Mouse (Mus musculus) embryonic facial prominence, embryonic 15.5 days (tissue): ENCODE measurements at regions not wholly inside any gene's neighbourhood (a gene's known extent, or its start where the extent isn't known, plus 50 kb on each side); places are given as distances from the start of the nearest gene placed in this dataset.
"Not testable (repeated sequence)": the region's sequence is repeated elsewhere in the genome, so short reads cannot be mapped to it uniquely, and the experiment has no call there.

ENCODE experiments used
- ATAC-seq: fragments of 200-750 bp; cut with Nextera tagmentation; 2 replicates; pipeline ENCODE4 v1.8.0; 2017; ENCODE audit warnings: low read depth, moderate TSS enrichment; ENCODE audit not compliant: insufficient number of reproducible peaks, low FRiP score, low TSS enrichment
- H3K27ac ChIP-seq: fragments of 300-500 bp; sonication (generic); replicated peaks from 2 replicates; pipeline ENCODE4 v1.5.1; 2015; ENCODE audit warnings: mild to moderate bottlenecking, inconsistent platforms
- H3K27me3 ChIP-seq: fragments of 300-500 bp; sonication (generic); 2 replicates; pipeline ENCODE4 v1.6.1; 2015; ENCODE audit warnings: inconsistent platforms
- H3K36me3 ChIP-seq: fragments of 300-500 bp; sonication (generic); 2 replicates; pipeline ENCODE4 v1.6.1; 2015; ENCODE audit warnings: mild to moderate bottlenecking, inconsistent platforms
- H3K4me1 ChIP-seq: fragments of 300-500 bp; sonication (generic); 2 replicates; pipeline ENCODE4 v1.6.1; 2015; ENCODE audit warnings: inconsistent platforms
- H3K4me2 ChIP-seq: fragments of 300-500 bp; sonication (generic); replicated peaks from 2 replicates; pipeline ENCODE4 v1.6.1; 2015; ENCODE audit warnings: mild to moderate bottlenecking, inconsistent platforms
- H3K4me3 ChIP-seq: fragments of 300-500 bp; sonication (generic); replicated peaks from 2 replicates; pipeline ENCODE4 v1.5.1; 2015; ENCODE audit warnings: mild to moderate bottlenecking, inconsistent platforms
- H3K9ac ChIP-seq: fragments of 300-500 bp; sonication (generic); 2 replicates; pipeline ENCODE4 v1.6.1; 2015; ENCODE audit warnings: inconsistent platforms
- H3K9me3 ChIP-seq: fragments of 300-500 bp; sonication (generic); replicated peaks from 2 replicates; pipeline ENCODE4 v1.6.1; 2016; ENCODE audit warnings: inconsistent platforms
- WGBS: fragments of 180-500 bp; shearing (Covaris S2); methylation state at CpG from one replicate; pipeline ENCODE4 v1.1.7; 2015; 5-methylcytosine and 5-hydroxymethylcytosine counted together

GRCm38 (mm10) chr1:98665584-98665983 is 244.7 kb downstream of the Slco6d1 start:
- H3K9me3 ChIP-seq: no peaks in the 10 kb centered on the region
- H3K9ac ChIP-seq: no peak overlapping the region
- no peak overlapping the region for H3K4me3 ChIP-seq
- ATAC-seq: no peak
- H3K27ac ChIP-seq: no peak overlapping the region
- no peaks in the 10 kb centered on the region for H3K27me3 ChIP-seq
- H3K4me1 ChIP-seq: no peaks in the 10 kb centered on the region
- 61% methylated on average over 2 of the region's 2 CpGs for WGBS
- H3K4me2 ChIP-seq: no peak overlapping the region
- no peaks in the 10 kb centered on the region for H3K36me3 ChIP-seq

- WGBS: 73% methylated on average over 2 of the region's 2 CpGs
- not testable (repeated sequence) for H3K36me3 ChIP-seq, H3K9me3 ChIP-seq, ATAC-seq, H3K27me3 ChIP-seq, H3K4me2 ChIP-seq, H3K4me1 ChIP-seq, H3K27ac ChIP-seq, H3K4me3 ChIP-seq, H3K9ac ChIP-seq
Measured at GRCm38 (mm10) chr1:98667426-98667825, 246.5 kb downstream of the Slco6d1 start.

GRCm38 (mm10) chr1:98667887-98668286 is 247.0 kb downstream of the Slco6d1 start:
- no peaks in the 10 kb centered on the region for H3K4me1 ChIP-seq
- H3K9me3 ChIP-seq: no peaks in the 10 kb centered on the region
- H3K9ac ChIP-seq: no peak overlapping the region
- H3K4me3 ChIP-seq: no peak overlapping the region
- no peak overlapping the region for H3K4me2 ChIP-seq
- 67% methylated on average over 1 of the region's 1 CpGs for WGBS
- no peaks in the 10 kb centered on the region for H3K36me3 ChIP-seq
- H3K27ac ChIP-seq: no peak overlapping the region
- ATAC-seq: 0 out of 2 replicates have a peak, but pooled peaks have one; percentile 19
- no peaks in the 10 kb centered on the region for H3K27me3 ChIP-seq

- Histone ChIP-seq H3K36me3 (no peaks in the 10 kb centered on the region), H3K4me3 (no peak overlapping the region), H3K4me1 (no peaks in the 10 kb centered on the region), H3K27me3 (no peaks in the 10 kb centered on the region), H3K27ac (no peak overlapping the region), H3K4me2 (no peak overlapping the region), H3K9ac (no peak overlapping the region), H3K9me3 (no peaks in the 10 kb centered on the region)
- 72% methylated on average over 2 of the region's 2 CpGs for WGBS
- ATAC-seq: no peak
Measured at GRCm38 (mm10) chr1:98668595-98668994, 247.7 kb downstream of the Slco6d1 start.

GRCm38 (mm10) chr1:98678686-98679085 is 257.8 kb downstream of the Slco6d1 start:
- Histone ChIP-seq H3K4me1 (no peaks in the 10 kb centered on the region), H3K4me3 (no peak overlapping the region), H3K9ac (no peak overlapping the region), H3K9me3 (no peaks in the 10 kb centered on the region), H3K27ac (no peak overlapping the region), H3K27me3 (no peaks in the 10 kb centered on the region), H3K36me3 (no peaks in the 10 kb centered on the region), H3K4me2 (no peak overlapping the region)
- ATAC-seq: no peak
- 80% methylated on average over 3 of the region's 3 CpGs for WGBS

GRCm38 (mm10) chr1:98713809-98714208 is 292.9 kb downstream of the Slco6d1 start:
- Histone ChIP-seq H3K27ac (no peak overlapping the region), H3K27me3 (no peaks in the 10 kb centered on the region), H3K9ac (no peak overlapping the region), H3K36me3 (no peaks in the 10 kb centered on the region), H3K4me3 (no peak overlapping the region), H3K4me1 (no peaks in the 10 kb centered on the region), H3K4me2 (no peak overlapping the region), H3K9me3 (no peaks in the 10 kb centered on the region)
- 86% methylated on average over 2 of the region's 2 CpGs for WGBS
- no peak for ATAC-seq

GRCm38 (mm10) chr1:98714307-98714706 is 293.4 kb downstream of the Slco6d1 start:
- no peak overlapping the region for H3K27ac ChIP-seq
- no peaks in the 10 kb centered on the region for H3K4me1 ChIP-seq
- H3K9ac ChIP-seq: no peak overlapping the region
- H3K27me3 ChIP-seq: no peaks in the 10 kb centered on the region
- no peak for ATAC-seq
- H3K36me3 ChIP-seq: no peaks in the 10 kb centered on the region
- no peak overlapping the region for H3K4me3 ChIP-seq
- WGBS: 94% methylated on average over 1 of the region's 1 CpGs
- H3K9me3 ChIP-seq: no peaks in the 10 kb centered on the region
- H3K4me2 ChIP-seq: no peak overlapping the region

GRCm38 (mm10) chr1:98720595-98720994 is 299.7 kb downstream of the Slco6d1 start:
- H3K4me3 ChIP-seq: no peak overlapping the region
- H3K9ac ChIP-seq: no peak overlapping the region
- no peak overlapping the region for H3K4me2 ChIP-seq
- H3K9me3 ChIP-seq: no peaks in the 10 kb centered on the region
- 91% methylated on average over 1 of the region's 1 CpGs for WGBS
- H3K36me3 ChIP-seq: no peaks in the 10 kb centered on the region
- H3K4me1 ChIP-seq: no peaks in the 10 kb centered on the region
- H3K27me3 ChIP-seq: no peaks in the 10 kb centered on the region
- ATAC-seq: no peak
- no peak overlapping the region for H3K27ac ChIP-seq

GRCm38 (mm10) chr1:98727354-98728015 is 306.6 kb downstream of the Slco6d1 start:
- Histone ChIP-seq H3K27me3 (no peaks in the 10 kb centered on the region), H3K9me3 (no peaks in the 10 kb centered on the region), H3K36me3 (no peaks in the 10 kb centered on the region), H3K27ac (no peak overlapping the region), H3K9ac (no peak overlapping the region), H3K4me3 (no peak overlapping the region), H3K4me1 (no peaks in the 10 kb centered on the region), H3K4me2 (no peak overlapping the region)
- ATAC-seq: no peak
- WGBS: 86% methylated on average over 3 of the region's 3 CpGs

- 5% methylated on average over 2 of the region's 2 CpGs for WGBS
- ATAC-seq: no peak
- no peak overlapping the region for H3K4me3 ChIP-seq
Measured at GRCm38 (mm10) chr1:98748886-98749285, 328.0 kb downstream of the Slco6d1 start.

GRCm38 (mm10) chr1:98788528-98788927 is 367.6 kb downstream of the Slco6d1 start:
- no peak for ATAC-seq
- no peaks in the 10 kb centered on the region for H3K9me3 ChIP-seq
- H3K27me3 ChIP-seq: no peaks in the 10 kb centered on the region
- no peak overlapping the region for H3K9ac ChIP-seq
- H3K27ac ChIP-seq: no peak overlapping the region
- 87% methylated on average over 2 of the region's 2 CpGs for WGBS
- H3K36me3 ChIP-seq: no peaks in the 10 kb centered on the region
- H3K4me2 ChIP-seq: no peak overlapping the region
- H3K4me1 ChIP-seq: no peaks in the 10 kb centered on the region
- H3K4me3 ChIP-seq: no peak overlapping the region

More at GRCm38 (mm10) chr1:98748886-98749285, 328.0 kb downstream of the Slco6d1 start:
- Histone ChIP-seq H3K9ac (no peak overlapping the region), H3K27me3 (no peaks in the 10 kb centered on the region), H3K9me3 (no peaks in the 10 kb centered on the region), H3K4me2 (no peak overlapping the region), H3K27ac (no peak overlapping the region), H3K36me3 (no peaks in the 10 kb centered on the region), H3K4me1 (no peaks in the 10 kb centered on the region)

- no peak for ATAC-seq
- H3K4me2 ChIP-seq: no peak overlapping the region
- no peaks in the 10 kb centered on the region for H3K36me3 ChIP-seq
- H3K9me3 ChIP-seq: no peaks in the 10 kb centered on the region
- 92% methylated on average over 3 of the region's 3 CpGs for WGBS
- no peaks in the 10 kb centered on the region for H3K4me1 ChIP-seq
- no peak overlapping the region for H3K9ac ChIP-seq
- no peaks in the 10 kb centered on the region for H3K27me3 ChIP-seq
- no peak overlapping the region for H3K27ac ChIP-seq
- no peak overlapping the region for H3K4me3 ChIP-seq
Measured at GRCm38 (mm10) chr1:98793320-98793719, 372.4 kb downstream of the Slco6d1 start.
